Mouse (Mus musculus) adrenal gland, postnatal 36 days (tissue): ENCODE measurements around the gene Rhox13. TPM values are rescaled to one million over a fixed set of nuclear protein-coding genes. Genes with fewer than 3 reads are reported as not detected.
A peak's percentile ranks its signal among the peaks of the same experiment; 100 is the strongest.

Experiments
- DNase-seq, 2 experiments: peaks; one replicate each; pipeline ENCODE4 v3.0.0; 2021; ENCODE audit warnings: mixed read lengths in 1 of 2
- long read RNA-seq, 2 experiments: library from polyadenylated mRNA; stranded (forward); transcript quantifications; one replicate each; pipeline ENCODE4 v2.0.0; 2021; ENCODE audit warnings: borderline sequencing depth in 2 of 2
- total RNA-seq, 2 experiments: library from RNA; stranded (reverse); gene quantifications; 2 replicates each; pipeline ENCODE4 v1.2.3; 2021

The Rhox13 gene
- total RNA-seq: not detected
- long read RNA-seq, experiment 1: 0 reads
- long read RNA-seq, experiment 2: 0 reads

DNA sequence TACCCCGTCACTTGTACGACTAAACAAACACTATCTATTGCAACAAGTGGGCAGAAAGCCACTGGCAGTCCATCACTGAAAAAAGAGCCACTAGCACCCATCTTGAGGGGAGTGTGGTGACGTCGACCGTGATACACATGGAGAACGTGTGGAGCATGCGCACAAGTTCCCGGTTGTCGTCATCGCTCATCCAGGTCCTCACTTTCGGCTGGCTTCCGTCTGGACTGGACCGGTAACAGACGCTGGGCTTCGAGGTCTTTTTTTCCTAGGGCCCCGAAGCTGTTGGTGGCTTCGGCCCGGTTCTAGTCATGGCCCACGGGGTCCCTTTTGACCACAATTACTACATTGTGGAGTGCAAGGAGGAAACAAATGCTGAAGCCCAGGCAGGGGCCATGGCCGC lies at the start of gene Rhox13:
Rhox13 (plus strand) TSS at position 238 of the 400 bp plus-strand sequence.
- no peak for DNase-seq

GRCm38 (mm10) chrX:38084226-38084625 lies 36.8 kb upstream of the Rhox13 start:
- DNase-seq: peak; percentile 59 to 76

GRCm38 (mm10) chrX:38085041-38085440 lies 36.0 kb upstream of the Rhox13 start, which contains the start of gene Rhox11:
TSS of gene Rhox11 (minus strand) at chrX:38085141.
- DNase-seq: no peak

- DNase-seq: no peak
Observed at GRCm38 (mm10) chrX:38110807-38111206, 10.2 kb upstream of the Rhox13 start, which contains the start of gene Rhox12. TSS of gene Rhox12 (minus strand) at chrX:38110907.

GRCm38 (mm10) chrX:38121478-38121877 lies 459 bp downstream of the Rhox13 start:
- DNase-seq: no peak

- DNase-seq: no peak
Observed at GRCm38 (mm10) chrX:38159097-38159496, 38.1 kb downstream of the Rhox13 start.

DNA sequence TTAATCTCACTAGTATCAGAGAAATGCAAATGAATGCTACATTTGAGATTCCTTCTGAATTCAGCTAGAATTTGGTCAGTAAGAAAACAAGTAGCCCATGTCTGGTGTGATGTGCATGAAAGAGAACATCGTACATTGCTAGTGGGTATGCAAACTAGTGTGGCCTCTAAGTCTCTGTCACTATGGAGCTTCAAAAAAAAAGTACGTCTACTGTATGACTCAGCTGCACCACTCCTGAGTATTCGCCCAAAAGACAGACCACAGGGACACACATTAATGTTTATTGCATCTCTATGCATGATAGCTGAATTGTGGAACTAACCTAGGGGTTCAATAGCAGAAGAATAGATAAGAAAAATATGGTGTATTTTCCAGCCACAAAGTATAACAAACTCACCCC lies 44.3 kb downstream of the Rhox13 start:
- DNase-seq: no peak

- DNase-seq: no peak
Observed at GRCm38 (mm10) chrX:38166064-38166463, 45.0 kb downstream of the Rhox13 start.

DNA sequence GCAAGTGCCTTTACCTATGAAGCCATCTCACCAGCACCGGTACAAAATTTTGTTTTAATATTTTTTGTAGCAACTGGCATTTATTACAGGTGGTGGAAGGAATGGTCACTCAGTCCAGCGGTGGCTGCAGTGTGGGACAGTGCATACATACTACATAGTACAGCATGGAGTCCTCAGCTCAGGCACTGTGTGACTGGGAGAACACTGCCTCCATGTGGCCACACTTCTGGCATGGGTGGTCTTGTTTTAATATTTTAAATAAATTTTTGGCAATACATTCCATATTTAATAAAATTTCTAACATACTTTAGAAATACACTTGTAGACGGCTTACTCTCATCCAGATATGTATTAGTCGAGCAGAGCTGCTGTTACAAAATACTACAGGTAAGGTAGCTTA lies 45.6 kb downstream of the Rhox13 start:
- DNase-seq: no peak

Other genes starting within 250 kb of the Rhox13 start
- gene Rhox8, start 242.3 kb upstream of the Rhox13 start, total RNA-seq: not detected
- not detected for gene Rhox7b, start 224.0 kb upstream of the Rhox13 start, total RNA-seq
- not detected for gene Rhox9, start 219.4 kb upstream of the Rhox13 start, total RNA-seq
- not detected for gene Btg1-ps1, start 102.4 kb upstream of the Rhox13 start, total RNA-seq
- gene Btg1-ps2, start 78.1 kb upstream of the Rhox13 start, total RNA-seq: not detected
- gene Rhox10, start 54.7 kb upstream of the Rhox13 start, total RNA-seq: not detected
- gene Rhox11, start 36.1 kb upstream of the Rhox13 start, total RNA-seq: not detected
- gene Rhox12, start 10.3 kb upstream of the Rhox13 start, total RNA-seq: not detected
- 10 to 100 TPM; 30.4 to 34.2 TPM for gene Zbtb33, start 68.6 kb downstream of the Rhox13 start, total RNA-seq
- 10 to 100 TPM; 16.1 to 21.5 TPM for gene Tmem255a, start 131.2 kb downstream of the Rhox13 start, total RNA-seq
- gene Atp1b4, start 195.0 kb downstream of the Rhox13 start, total RNA-seq: not detected